Mouse (Mus musculus) lung, adult 2 months (tissue): ENCODE results near the gene 6330409D20Rik.

Experiments used
- CTCF ChIP-seq: fragments of 200-500 bp; IDR thresholded peaks from 2 replicates; pipeline ENCODE4 v1.5.1; 2011; ENCODE audit warnings: mild to moderate bottlenecking, low read length, control low read depth; ENCODE audit not compliant: insufficient read depth
- POLR2A ChIP-seq: fragments of 200-500 bp; IDR thresholded peaks from 2 replicates; pipeline ENCODE4 v1.6.1; 2011; ENCODE audit warnings: low read depth, mild to moderate bottlenecking, control low read depth, low read length, borderline replicate concordance; ENCODE audit errors: extremely low read depth

GRCm38 (mm10) chr2:32718761-32719160, 22.1 kb downstream of the 6330409D20Rik start:
- TF ChIP-seq POLR2A (no peak), CTCF (no peak)
